Mouse (Mus musculus): ENCODE results near the gene Fndc3b.

DNA sequence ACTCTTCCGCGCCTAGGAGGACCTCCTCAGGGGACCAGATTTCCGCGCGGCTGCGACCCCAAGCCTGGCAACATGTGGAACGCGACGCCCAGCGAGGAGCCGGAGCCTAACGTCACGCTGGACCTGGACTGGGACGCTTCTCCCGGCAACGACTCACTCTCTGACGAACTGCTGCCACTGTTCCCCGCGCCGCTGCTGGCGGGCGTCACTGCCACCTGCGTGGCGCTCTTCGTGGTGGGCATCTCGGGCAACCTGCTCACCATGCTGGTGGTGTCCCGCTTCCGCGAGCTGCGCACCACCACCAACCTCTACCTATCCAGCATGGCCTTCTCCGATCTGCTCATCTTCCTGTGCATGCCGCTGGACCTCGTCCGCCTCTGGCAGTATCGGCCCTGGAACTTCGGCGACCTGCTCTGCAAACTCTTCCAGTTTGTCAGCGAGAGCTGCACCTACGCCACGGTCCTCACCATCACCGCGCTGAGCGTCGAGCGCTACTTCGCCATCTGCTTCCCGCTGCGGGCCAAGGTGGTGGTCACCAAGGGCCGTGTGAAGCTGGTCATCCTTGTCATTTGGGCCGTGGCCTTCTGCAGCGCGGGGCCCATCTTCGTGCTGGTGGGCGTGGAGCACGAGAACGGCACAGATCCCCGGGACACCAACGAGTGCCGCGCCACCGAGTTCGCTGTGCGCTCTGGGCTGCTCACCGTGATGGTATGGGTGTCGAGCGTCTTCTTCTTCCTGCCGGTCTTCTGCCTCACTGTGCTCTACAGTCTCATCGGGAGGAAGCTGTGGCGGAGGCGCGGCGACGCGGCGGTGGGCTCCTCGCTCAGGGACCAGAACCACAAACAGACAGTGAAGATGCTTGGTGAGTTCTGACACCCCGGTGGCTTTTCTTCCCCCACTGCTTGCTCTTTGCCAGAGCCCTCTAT is 339.1 kb downstream of the Fndc3b start:
- TF ChIP-seq CTCF (IDR thresholded peaks at IDR 0.05; ENCODE audit: borderline replicate concordance, insufficient read depth, low read length) (no peak), POLR2A (IDR thresholded peaks at IDR 0.05; ENCODE audit: low read depth, low read length) (no peak)

Measured in embryonic fibroblast, embryonic 13.5 days (primary cell).